In genomic region chr8:13272834-13273233, GRCm38 (mm10) we compare ENCODE assay signal across 25 mouse cellular contexts. TPM values are rescaled to one million over a fixed set of nuclear protein-coding genes. Genes with fewer than 3 reads are reported as not detected.
DNase-seq lines count a peak whose midpoint lies in the region; ATAC-seq and TF ChIP-seq lines count a peak whose summit lies in the region.
"Had no signal": no experiment of that assay in that cellular context is flagged by ENCODE, and none has a peak within 500 bp of the region (broad histone marks: within the 10 kb centered on the region; RNA-seq: fewer than 3 reads in every experiment).

No protein-coding gene starts in this region.

- peak; percentile 57 for TF ChIP-seq EP300 in lung, postnatal 0 days (IDR thresholded peaks at IDR 0.05)

- no peaks in the 10 kb centered on the region for H3K4me1 ChIP-seq in lung, postnatal 0 days (ENCODE audit: insufficient read depth, low read depth, low read length)
- H3K4me1 ChIP-seq: embryonic facial prominence, embryonic 10.5 days; embryonic facial prominence, embryonic 12.5 days; forebrain, embryonic 13.5 days; forebrain, embryonic 15.5 days had no signal

- no peak overlapping the region for H3K9ac ChIP-seq in lung, postnatal 0 days (replicated peaks; ENCODE audit: low read depth)
- H3K9ac ChIP-seq: embryonic facial prominence, embryonic 12.5 days; forebrain, embryonic 13.5 days; forebrain, embryonic 15.5 days had no signal

- no peak overlapping the region for H3K27ac ChIP-seq in lung, postnatal 0 days (ENCODE audit: low read length)
- H3K27ac ChIP-seq: embryonic facial prominence, embryonic 10.5 days; embryonic facial prominence, embryonic 12.5 days; forebrain, embryonic 13.5 days; forebrain, embryonic 15.5 days had no signal

- no peaks in the 10 kb centered on the region for H3K9me3 ChIP-seq in lung, postnatal 0 days (ENCODE audit: low read length)
- H3K9me3 ChIP-seq: embryonic facial prominence, embryonic 10.5 days; embryonic facial prominence, embryonic 12.5 days; forebrain, embryonic 13.5 days; forebrain, embryonic 15.5 days; G1E had no signal

- H3K27me3 ChIP-seq in lung, postnatal 0 days (replicated peaks; ENCODE audit: insufficient read depth, low read length) = no peaks in the 10 kb centered on the region
- H3K27me3 ChIP-seq: CH12.LX; embryonic facial prominence, embryonic 12.5 days; forebrain, embryonic 13.5 days; forebrain, embryonic 15.5 days; Patski had no signal

- H3K4me3 ChIP-seq in lung, postnatal 0 days (ENCODE audit: low read depth, low read length) = no peak overlapping the region
- H3K4me3 ChIP-seq: embryonic facial prominence, embryonic 10.5 days; embryonic facial prominence, embryonic 12.5 days; forebrain, embryonic 13.5 days; forebrain, embryonic 15.5 days had no signal

- no peak overlapping the region for H3K4me2 ChIP-seq in lung, postnatal 0 days (replicated peaks; ENCODE audit: low read depth, low read length)
- H3K4me2 ChIP-seq: embryonic facial prominence, embryonic 12.5 days; forebrain, embryonic 13.5 days; forebrain, embryonic 15.5 days had no signal

- WGBS in lung, postnatal 0 days = 63% methylated on average over 5 of the region's 5 CpGs

- H3K36me3 ChIP-seq in lung, postnatal 0 days (ENCODE audit: insufficient read depth, low read length) = peaks cover 6% of the 10 kb centered on the region; the same call in 1 of the 2 replicates

- no peak for TF ChIP-seq CTCF in lung, postnatal 0 days (IDR thresholded peaks at IDR 0.05)

- peak; percentile 94 for ATAC-seq in lung, postnatal 0 days
- ATAC-seq: activated CD4-positive, CD25-positive, alpha-beta regulatory T cell, adult 4 months; CD4-positive, CD25-positive, alpha-beta regulatory T cell, adult 4 months; forebrain, embryonic 13.5 days; forebrain, embryonic 15.5 days; Patski had no signal

- DNase-seq in lung, adult 18-20 months = peak; percentile 41 to 56
- DNase-seq in lung, postnatal 14 days = no peak
- DNase-seq in lung, postnatal 0 days (ENCODE audit: low spot score) = peak; percentile 77
- DNase-seq in lung, postnatal 4 days = no peak
- DNase-seq in lung, postnatal 36 days = peak; percentile 67
- no peak for DNase-seq in right cerebral cortex, postnatal 10 days (ENCODE audit: low spot score in 2 of 2)
- DNase-seq: adrenal gland, adult 8-10 months; adrenal gland, postnatal 14 days; adrenal gland, postnatal 36 days; B cell, adult 2 months; cerebellum, adult 11-12 months; cerebellum, adult 2 months; cerebellum, adult 9-10 months; cerebellum, postnatal 10 days; cerebellum, postnatal 25 days had no signal

RNA-seq across cellular contexts. Expression of gene Dcun1d2, which starts 15.1 kb away (rescaled TPM):
- 14.5 TPM in 2 replicates for polyA plus RNA-seq in lung, postnatal 0 days (2015; fragmentation: Nextera tagmentation; extraction: Ambion mirVana)

RNA-seq across cellular contexts. Expression of gene Tmco3, which starts 15.2 kb away (rescaled TPM):
- polyA plus RNA-seq in lung, postnatal 0 days (2015; fragmentation: Nextera tagmentation; extraction: Ambion mirVana) = 26.1 and 30.3 TPM in 2 replicates

RNA-seq across cellular contexts. Expression of gene Adprhl1, which starts 18.9 kb away (rescaled TPM):
- 0.93 and 1.0 TPM in 2 replicates for polyA plus RNA-seq in lung, postnatal 0 days (2015; fragmentation: Nextera tagmentation; extraction: Ambion mirVana)
- polyA plus RNA-seq: activated CD4-positive, CD25-positive, alpha-beta regulatory T cell, adult 4 months; forebrain, embryonic 11.5 days; forebrain, embryonic 13.5 days; forebrain, embryonic 15.5 days; G1E had no signal

Comparison
In these comparisons a context has a peak if more than half of its experiments do, and no peak if none do; other contexts are left out.
1. DNase-seq: peak in lung, adult 18-20 months (2 of 2), lung, postnatal 0 days (single experiment) and lung, postnatal 36 days (single experiment); none in lung, postnatal 14 days (single experiment), lung, postnatal 4 days (0 of 2) and right cerebral cortex, postnatal 10 days (0 of 2).